Mouse (Mus musculus) lung, embryonic 14.5 days (tissue): ENCODE data around the gene Noc2l. TPM values are rescaled to one million over a fixed set of nuclear protein-coding genes. Genes with fewer than 3 reads are reported as not detected.

Source experiments
- ATAC-seq: fragments of 200-750 bp; cut with Nextera tagmentation; 2 replicates; pipeline ENCODE4 v1.8.0; 2017; ENCODE audit warnings: mild to moderate bottlenecking, moderate TSS enrichment, moderate library complexity; ENCODE audit not compliant: insufficient read depth
- DNase-seq: peaks from one replicate; pipeline ENCODE4 v3.0.0-alpha.2; 2015
- H3K27ac ChIP-seq: fragments of 300-500 bp; sonication (generic); 2 replicates; pipeline ENCODE4 v1.5.1; 2014; ENCODE audit warnings: low read depth, mild to moderate bottlenecking, moderate library complexity
- H3K27me3 ChIP-seq: fragments of 300-500 bp; sonication (generic); 2 replicates; pipeline ENCODE4 v1.6.1; 2014; ENCODE audit warnings: low read length, control low read depth; ENCODE audit not compliant: insufficient read depth
- H3K36me3 ChIP-seq: fragments of 300-500 bp; sonication (generic); 2 replicates; pipeline ENCODE4 v1.6.1; 2014; ENCODE audit warnings: control low read depth; ENCODE audit not compliant: insufficient read depth
- H3K4me1 ChIP-seq: fragments of 300-500 bp; sonication (generic); 2 replicates; pipeline ENCODE4 v1.6.1; 2014; ENCODE audit warnings: antibody characterized with exemption, control low read depth; ENCODE audit not compliant: insufficient read depth
- H3K4me2 ChIP-seq: fragments of 300-500 bp; sonication (generic); 2 replicates; pipeline ENCODE4 v1.6.1; 2014; ENCODE audit warnings: mild to moderate bottlenecking
- H3K4me3 ChIP-seq: fragments of 300-500 bp; sonication (generic); 2 replicates; pipeline ENCODE4 v1.5.1; 2014; ENCODE audit warnings: low read depth, low read length
- H3K9ac ChIP-seq: fragments of 300-500 bp; sonication (generic); 2 replicates; pipeline ENCODE4 v1.6.1; 2014
- H3K9me3 ChIP-seq: fragments of 300-500 bp; sonication (generic); 2 replicates; pipeline ENCODE4 v1.6.1; 2016; ENCODE audit warnings: low read depth, low read length, control low read depth
- CTCF ChIP-seq: IDR thresholded peaks from 2 replicates; pipeline ENCODE4 v1.5.1; 2016; ENCODE audit warnings: antibody characterized with exemption, low read depth
- WGBS: fragments of 180-500 bp; shearing (Covaris S2); extraction: QIAGEN DNeasy Blood & Tissue Kit; methylation state at CpG from one replicate; pipeline ENCODE4 v1.1.7; 2014; 5-methylcytosine and 5-hydroxymethylcytosine counted together
- polyA plus RNA-seq: library from polyadenylated mRNA; unstranded; fragments of >200 nt; fragmentation: Nextera tagmentation; extraction: Ambion mirVana; gene quantifications from 2 replicates; pipeline ENCODE4 v1.2.1, GENCODE M21; 2014

Noc2l gene
- polyA plus RNA-seq, 1 experiment from 2014 or later: 90.1 TPM

DNA sequence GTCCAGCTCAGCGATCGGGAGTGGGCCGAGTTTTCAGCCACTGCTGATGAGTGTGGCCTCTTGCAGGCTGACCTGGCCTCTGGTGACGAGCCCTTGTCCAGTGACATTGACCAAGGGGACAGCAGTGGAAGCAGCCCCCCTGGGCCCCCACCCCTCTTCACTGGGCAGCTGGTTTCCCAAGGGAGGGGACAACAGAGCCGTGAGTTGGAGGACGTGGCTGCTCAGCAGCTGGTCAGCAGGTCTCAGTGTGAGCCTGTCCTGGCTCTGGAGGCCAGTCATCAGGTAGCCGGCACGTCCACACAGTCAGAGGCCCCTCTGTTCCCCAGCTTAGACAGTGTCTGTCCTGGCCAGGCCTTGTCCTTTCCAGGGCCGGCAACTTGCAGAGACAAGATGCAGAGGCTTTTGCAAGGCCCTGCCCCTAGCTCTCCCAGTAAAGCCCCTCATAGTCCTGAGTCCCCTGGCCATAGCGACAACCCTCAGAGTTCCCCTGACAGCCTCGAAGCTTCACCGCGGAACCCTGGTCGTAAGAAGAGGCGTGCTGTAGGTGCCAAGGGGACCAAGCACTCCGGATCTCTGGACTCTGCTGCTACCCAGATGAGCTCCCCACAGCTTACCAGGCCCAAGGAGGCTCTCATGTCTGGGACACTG lies 18.7 kb upstream of the Noc2l start:
- no peak overlapping the region for H3K4me2 ChIP-seq
- no peak for DNase-seq
- no peak overlapping the region for H3K27ac ChIP-seq
- 80% methylated on average over 16 of the region's 16 CpGs for WGBS
- H3K9me3 ChIP-seq: no peaks in the 10 kb centered on the region
- H3K36me3 ChIP-seq: no peaks in the 10 kb centered on the region
- TF ChIP-seq CTCF: no peak
- H3K4me3 ChIP-seq: no peak overlapping the region
- H3K27me3 ChIP-seq: no peaks in the 10 kb centered on the region
- H3K4me1 ChIP-seq: no peaks in the 10 kb centered on the region
- peak; percentile 52; the same call in 1 of the 2 replicates for ATAC-seq
- H3K9ac ChIP-seq: no peak overlapping the region

GRCm38 (mm10) chr4:156217838-156218237 lies 18.0 kb upstream of the Noc2l start:
- WGBS: 69% methylated on average over 16 of the region's 16 CpGs

DNA sequence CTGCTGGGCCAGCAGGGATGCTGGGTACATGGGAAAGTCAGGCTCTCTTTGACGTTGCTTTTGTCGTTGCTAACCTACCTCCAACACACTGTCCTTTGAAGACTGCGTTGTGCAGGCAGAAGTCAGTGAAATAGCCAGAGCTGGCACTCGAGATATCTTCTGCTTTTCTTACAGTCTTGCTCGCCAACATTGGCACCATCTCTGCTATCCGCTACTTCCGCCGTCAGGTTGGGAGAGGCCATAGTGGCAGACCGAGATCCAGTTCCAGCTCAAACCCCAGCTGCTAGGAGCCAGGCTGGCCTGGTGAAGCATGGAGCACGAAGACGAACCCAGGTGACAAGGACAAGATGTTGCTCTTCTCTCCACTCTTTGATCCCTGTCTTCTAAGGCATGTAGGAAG lies 15.9 kb upstream of the Noc2l start:
- no peaks in the 10 kb centered on the region for H3K36me3 ChIP-seq
- ATAC-seq (no peak), DNase-seq (no peak)
- no peaks in the 10 kb centered on the region for H3K4me1 ChIP-seq
- 87% methylated on average over 11 of the region's 11 CpGs for WGBS
- no peak overlapping the region for H3K4me2 ChIP-seq
- no peaks in the 10 kb centered on the region for H3K9me3 ChIP-seq
- no peak for TF ChIP-seq CTCF
- H3K4me3 ChIP-seq: no peak overlapping the region
- no peak overlapping the region for H3K9ac ChIP-seq
- no peak overlapping the region for H3K27ac ChIP-seq
- no peaks in the 10 kb centered on the region for H3K27me3 ChIP-seq

More at GRCm38 (mm10) chr4:156217838-156218237, 18.0 kb upstream of the Noc2l start:
- no peak overlapping the region for H3K4me3 ChIP-seq
- H3K36me3 ChIP-seq: no peaks in the 10 kb centered on the region
- no peak overlapping the region for H3K9ac ChIP-seq
- H3K4me1 ChIP-seq: no peaks in the 10 kb centered on the region
- no peak for TF ChIP-seq CTCF
- H3K4me2 ChIP-seq: no peak overlapping the region
- H3K9me3 ChIP-seq: no peaks in the 10 kb centered on the region
- H3K27ac ChIP-seq: no peak overlapping the region
- H3K27me3 ChIP-seq: no peaks in the 10 kb centered on the region
- no peak for DNase-seq
- ATAC-seq: no peak

DNA sequence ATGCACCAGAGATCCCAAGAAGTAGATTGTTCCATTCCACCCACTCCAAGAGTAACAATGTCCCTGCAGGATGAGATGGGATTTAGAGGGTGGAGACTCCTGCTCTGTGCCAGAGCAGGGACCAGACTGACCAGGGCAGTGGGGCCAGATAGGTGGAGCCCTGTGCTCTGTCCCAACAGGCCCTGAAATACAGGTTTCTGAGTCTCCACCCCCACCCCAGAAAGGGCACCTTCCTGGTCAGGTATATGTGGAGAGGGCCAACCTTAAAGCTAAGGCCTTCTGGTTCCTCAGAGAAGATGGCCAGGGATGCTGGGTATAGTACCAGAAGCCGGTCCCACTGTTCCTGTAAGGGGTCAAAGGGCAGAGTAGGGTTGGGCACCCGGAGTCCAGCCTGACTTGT lies 11.5 kb upstream of the Noc2l start:
- H3K4me2 ChIP-seq: no peak overlapping the region
- H3K9me3 ChIP-seq: no peaks in the 10 kb centered on the region
- H3K27me3 ChIP-seq: no peaks in the 10 kb centered on the region
- H3K4me3 ChIP-seq: no peak overlapping the region
- no peak for DNase-seq
- no peak overlapping the region for H3K9ac ChIP-seq
- H3K36me3 ChIP-seq: peaks cover 4% of the 10 kb centered on the region
- no peak for TF ChIP-seq CTCF
- H3K27ac ChIP-seq: no peak overlapping the region
- 78% methylated on average over 2 of the region's 2 CpGs for WGBS
- ATAC-seq: no peak
- H3K4me1 ChIP-seq: 0 out of 2 replicates have a peak, but pooled peaks cover 3% of the 10 kb centered on the region

DNA sequence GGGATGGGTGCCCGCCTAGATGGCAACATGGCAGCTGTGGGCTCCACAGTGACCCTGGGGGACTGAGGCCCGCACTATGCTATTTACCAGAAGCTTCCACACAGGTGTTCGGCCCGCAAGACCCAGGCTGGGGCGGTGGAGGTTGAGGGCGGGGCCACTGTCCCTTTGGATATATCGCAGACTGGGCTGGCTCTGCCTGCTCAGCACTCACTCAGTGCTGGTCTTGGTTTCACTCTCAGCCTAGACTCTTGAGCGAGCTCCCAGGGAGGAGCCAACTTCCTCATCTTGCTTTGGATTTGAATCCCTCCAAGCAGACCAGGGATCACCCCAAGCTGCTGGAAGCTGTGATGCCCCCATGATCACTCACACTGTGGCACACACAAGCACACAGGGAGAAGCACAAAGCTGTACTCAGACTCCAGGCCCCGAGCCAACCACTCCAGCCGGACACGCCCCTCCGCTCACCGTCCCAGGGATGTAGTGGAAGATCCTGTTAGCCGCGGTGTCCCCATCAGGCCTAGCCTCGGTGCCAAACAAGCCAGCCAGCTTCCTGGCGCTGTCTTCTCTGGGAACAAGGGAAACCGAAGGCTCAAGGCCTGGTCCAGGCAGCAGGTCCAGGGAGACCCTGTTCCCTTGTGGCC lies 7.9 kb upstream of the Noc2l start:
- no peaks in the 10 kb centered on the region for H3K27me3 ChIP-seq
- WGBS: 27% methylated on average over 18 of the region's 18 CpGs
- peak; percentile 55 for DNase-seq
- peaks cover 39% of the 10 kb centered on the region for H3K36me3 ChIP-seq
- H3K4me2 ChIP-seq: peak overlapping the region; percentile 40
- peak overlapping the region; percentile 8; the same call in 1 of the 2 replicates for H3K4me3 ChIP-seq
- 0 out of 2 replicates have a peak, but pooled peaks cover 3% of the 10 kb centered on the region for H3K4me1 ChIP-seq
- no peak overlapping the region for H3K27ac ChIP-seq
- no peaks in the 10 kb centered on the region for H3K9me3 ChIP-seq
- TF ChIP-seq CTCF: no peak
- H3K9ac ChIP-seq: peak overlapping the region; percentile 23
- ATAC-seq: peak; percentile 39

- peak; percentile 35 for DNase-seq
- no peaks in the 10 kb centered on the region for H3K9me3 ChIP-seq
- peak overlapping the region; percentile 40 for H3K4me2 ChIP-seq
- TF ChIP-seq CTCF: no peak
- peak; percentile 60; the same call in 1 of the 2 replicates for ATAC-seq
- peak overlapping the region; percentile 23 for H3K9ac ChIP-seq
- 0 out of 2 replicates have a peak overlapping the region, but pooled peaks have one; percentile 8 for H3K4me3 ChIP-seq
- peaks cover 45% of the 10 kb centered on the region for H3K36me3 ChIP-seq
- H3K27me3 ChIP-seq: no peaks in the 10 kb centered on the region
- H3K27ac ChIP-seq: no peak overlapping the region
- WGBS: 16% methylated on average over 12 of the region's 12 CpGs
- H3K4me1 ChIP-seq: peaks cover 3% of the 10 kb centered on the region; the same call in 1 of the 2 replicates
Measured at GRCm38 (mm10) chr4:156228393-156229024, 7.3 kb upstream of the Noc2l start.

DNA sequence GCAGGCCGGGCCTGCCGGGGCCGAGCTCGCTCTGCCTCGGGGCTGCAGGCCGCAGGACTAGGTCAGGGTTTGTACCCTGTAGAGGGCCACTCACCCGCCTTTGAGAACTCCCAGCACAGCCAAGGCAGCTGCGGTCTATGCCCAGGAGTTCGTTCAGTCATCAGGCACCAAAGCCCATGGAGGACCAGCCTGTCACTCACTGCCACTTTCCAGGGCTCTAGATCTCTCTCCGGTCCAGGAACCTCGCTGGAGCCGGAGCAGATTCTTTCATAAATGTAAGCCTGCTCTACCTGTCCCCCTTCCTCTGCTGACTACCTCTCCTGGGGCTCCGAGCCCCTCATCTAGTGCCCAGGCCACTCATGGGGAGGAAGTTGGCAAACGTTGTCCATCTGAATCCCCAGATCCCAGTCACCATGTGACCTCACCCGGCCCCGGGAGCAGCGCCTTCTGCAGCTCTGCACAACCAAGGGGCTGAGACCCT lies 1.7 kb upstream of the Noc2l start:
- Histone ChIP-seq H3K36me3 (peaks cover 64% of the 10 kb centered on the region), H3K4me3 (peak overlapping the region; percentile 92), H3K9ac (peak overlapping the region; percentile 68), H3K9me3 (no peaks in the 10 kb centered on the region), H3K27ac (no peak overlapping the region), H3K4me2 (peak overlapping the region; percentile 94), H3K4me1 (no peaks in the 10 kb centered on the region; the same call in none of the 2 replicates), H3K27me3 (no peaks in the 10 kb centered on the region)
- 2% methylated on average over 17 of the region's 17 CpGs for WGBS
- TF ChIP-seq CTCF: no peak
- ATAC-seq (peak; percentile 12; the same call in 1 of the 2 replicates), DNase-seq (peak; percentile 47)
